Mouse (Mus musculus) urinary bladder, adult 2 months (tissue): ENCODE data around the gene Psmd8. TPM values are rescaled to one million over a fixed set of nuclear protein-coding genes. Genes with fewer than 3 reads are reported as not detected.
"Not testable (repeated sequence)": the region's sequence is repeated elsewhere in the genome, so short reads cannot be mapped to it uniquely, and the experiment has no call there.

Experiments
- DNase-seq: peaks from one replicate; pipeline ENCODE4 v3.0.0; 2022; ENCODE audit warnings: low spot score
- polyA plus RNA-seq: library from polyadenylated mRNA; depleted of rRNA; stranded (reverse); fragments of >200 nt; gene quantifications from 2 replicates; pipeline ENCODE4 v1.2.3, GENCODE M21; 2012

Psmd8 gene
- polyA plus RNA-seq, 1 experiment: 187 TPM

GRCm38 (mm10) chr7:29170066-29170754, 10.3 kb downstream of the Psmd8 start, which contains the start of the genes Ggn and Spred3:
Ggn (plus strand) TSS chr7:29170210.
Spred3 (minus strand) TSS chr7:29170411.
- peak; percentile 56 for DNase-seq

- peak; percentile 42 for DNase-seq
Observed at GRCm38 (mm10) chr7:29169231-29170065, 11.1 kb downstream of the Psmd8 start.

DNA sequence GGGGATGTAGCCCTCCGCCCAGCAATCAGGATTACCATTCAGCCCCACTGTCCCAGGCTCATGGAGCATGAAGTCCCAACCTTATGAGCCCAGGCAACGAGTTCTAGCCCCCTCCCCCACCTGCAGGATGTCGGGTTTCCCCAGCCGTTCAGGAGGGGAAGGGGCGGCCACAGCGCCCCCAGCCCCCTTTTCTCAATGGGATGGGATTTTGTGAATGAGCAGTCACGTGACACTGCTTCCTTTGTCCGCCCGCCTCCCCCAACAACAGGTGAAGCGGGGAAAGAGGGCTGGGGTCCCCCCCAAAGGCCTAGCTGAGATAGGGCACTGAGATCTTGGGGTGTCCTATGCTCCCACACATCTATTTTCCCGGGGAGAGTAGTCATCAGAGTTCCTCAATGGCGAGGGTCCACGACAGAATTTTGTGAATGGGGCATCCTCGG, 11.7 kb downstream of the Psmd8 start:
- DNase-seq: no peak

- DNase-seq: no peak
Observed at GRCm38 (mm10) chr7:29168121-29168695, 12.3 kb downstream of the Psmd8 start.

DNA sequence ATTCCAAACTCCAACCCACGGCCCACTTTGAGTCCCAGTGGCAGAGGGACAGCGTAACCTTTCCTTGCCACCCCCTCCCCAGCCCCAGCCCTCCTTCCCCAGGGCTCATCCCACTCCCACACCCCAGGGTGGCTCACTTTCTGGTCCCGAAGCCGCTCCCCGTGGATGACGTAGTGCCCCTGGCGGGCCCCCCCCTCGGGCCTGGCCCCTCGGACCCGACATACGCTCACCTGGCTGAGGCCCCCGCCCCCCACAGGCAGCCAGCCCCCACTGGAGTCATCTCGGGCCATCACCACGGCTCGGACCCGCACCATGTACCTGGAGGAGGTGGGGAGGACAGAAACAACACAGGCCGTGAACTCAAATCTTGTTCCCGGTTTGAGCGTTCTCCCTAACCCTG, 12.8 kb downstream of the Psmd8 start:
- no peak for DNase-seq

DNA sequence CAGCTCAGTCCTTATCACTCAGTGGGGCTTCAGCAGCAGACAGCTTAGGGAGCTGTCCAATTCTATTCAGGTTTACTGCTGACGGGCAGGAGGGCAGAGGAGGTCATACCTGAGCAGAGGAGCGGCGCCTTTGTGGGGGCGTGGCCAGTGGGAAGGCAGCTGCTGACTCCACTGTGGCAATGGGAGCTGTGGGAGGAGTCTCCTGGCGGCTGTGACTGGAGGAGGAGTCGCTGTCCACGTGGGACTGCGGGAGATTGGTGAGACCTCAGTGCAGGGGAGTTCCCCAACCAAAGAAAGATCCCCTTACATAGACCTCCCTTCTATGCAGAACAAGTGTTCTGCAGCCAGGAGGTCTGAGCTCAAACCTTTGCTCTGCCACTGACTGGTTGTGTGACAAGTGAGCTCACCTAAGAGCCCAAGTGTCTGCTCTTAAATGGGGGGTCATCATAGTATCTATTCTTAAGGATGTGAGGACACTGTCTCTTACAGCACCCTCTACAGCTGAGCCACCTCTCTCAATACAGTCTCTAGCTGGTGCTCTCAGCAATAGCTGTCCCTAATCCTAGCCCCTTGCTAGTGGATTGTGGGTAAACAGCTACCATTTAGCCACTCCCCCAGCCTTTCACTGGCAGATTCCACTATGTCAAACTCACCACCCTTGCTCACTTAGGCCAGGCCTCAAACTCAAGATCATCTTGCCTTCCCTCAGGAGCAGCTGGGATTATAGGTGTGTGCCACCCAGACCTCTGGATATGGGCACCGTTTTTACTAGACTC, 17.6 kb downstream of the Psmd8 start:
- peak; percentile 29 for DNase-seq

DNA sequence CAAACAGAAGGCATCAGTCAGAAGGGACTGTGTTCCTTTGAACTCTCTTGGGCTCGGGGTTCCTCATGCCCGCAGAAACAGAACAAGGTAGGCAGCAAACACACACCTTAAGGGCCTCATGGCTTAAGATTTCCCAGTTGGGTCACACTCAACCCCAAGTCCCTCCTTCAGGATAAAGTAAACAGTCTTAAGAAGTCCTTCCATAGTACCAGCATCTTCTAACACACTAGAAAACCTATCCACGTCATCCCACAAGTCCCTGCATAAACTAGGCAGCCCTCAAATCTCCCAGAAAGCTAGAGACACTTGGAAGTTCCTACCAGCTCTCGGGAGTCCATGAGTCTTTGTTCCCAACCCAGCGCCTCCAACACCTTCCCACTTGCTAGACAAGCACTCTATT, 18.2 kb downstream of the Psmd8 start:
- DNase-seq: no peak

- no peak for DNase-seq
Observed at GRCm38 (mm10) chr7:29158264-29158663, 22.2 kb downstream of the Psmd8 start.

- DNase-seq: peak; percentile 71
Observed at GRCm38 (mm10) chr7:29155838-29156782, 24.4 kb downstream of the Psmd8 start, which contains the start of gene Fam98c. Fam98c (minus strand) TSS chr7:29156234.

- DNase-seq: peak; percentile 81
Observed at GRCm38 (mm10) chr7:29155196-29155837, 25.2 kb downstream of the Psmd8 start.

DNA sequence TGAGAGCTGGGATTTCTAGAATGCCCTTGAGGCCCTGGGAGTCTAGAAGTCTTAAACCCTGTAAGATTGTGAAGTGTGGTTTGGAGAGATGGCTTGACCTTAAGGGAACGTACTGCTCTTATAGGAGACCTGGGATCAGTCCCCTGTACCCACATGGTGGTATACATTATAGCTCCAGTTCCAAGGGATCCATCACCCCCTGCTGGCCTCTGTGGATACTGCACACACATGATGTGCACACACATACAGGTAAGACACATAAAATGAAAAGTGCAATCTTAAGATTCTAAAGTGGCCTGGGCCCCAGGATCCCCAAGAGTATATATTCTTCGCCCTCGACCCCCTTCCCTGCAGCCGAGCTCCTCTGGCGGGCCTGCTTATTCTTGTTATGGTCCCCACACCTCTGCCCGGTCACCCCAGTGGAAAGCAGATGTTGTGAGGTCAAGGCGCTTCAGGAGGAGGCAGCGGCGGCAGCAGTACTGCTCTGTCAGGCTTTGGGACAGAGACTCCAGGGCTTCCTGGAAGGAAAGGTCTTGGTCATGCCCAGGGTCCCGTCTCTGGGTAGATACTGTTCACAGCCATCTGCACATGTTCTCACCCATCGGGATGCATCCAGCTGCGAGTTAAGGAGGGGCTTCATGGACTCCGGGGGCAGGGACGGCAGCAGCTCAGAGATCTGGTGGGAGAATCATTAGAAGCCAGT, 26.3 kb downstream of the Psmd8 start:
- no peak for DNase-seq

DNA sequence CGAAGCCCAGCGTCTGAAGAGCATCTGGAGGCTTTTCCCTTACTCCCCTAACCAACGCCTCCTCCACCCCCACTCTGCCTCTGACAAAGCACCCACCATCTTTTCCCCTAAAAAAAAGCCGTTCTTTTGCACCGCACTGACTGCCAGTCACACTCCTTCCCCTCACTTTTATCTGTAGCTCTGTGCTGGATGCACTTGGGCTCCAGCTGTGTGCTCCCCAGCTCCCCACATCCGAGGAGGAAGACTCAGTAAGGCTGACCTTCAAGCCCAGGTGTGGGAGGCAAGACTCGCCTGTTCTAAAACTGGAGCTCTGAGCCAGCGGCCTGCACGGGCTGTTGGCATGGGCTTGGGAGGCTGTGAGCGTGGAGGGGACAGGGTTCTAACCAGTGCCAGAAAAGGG, 29.0 kb downstream of the Psmd8 start:
- no peak for DNase-seq

- DNase-seq: no peak
Observed at GRCm38 (mm10) chr7:29148771-29149170, 31.7 kb downstream of the Psmd8 start.

- DNase-seq: no peak
Observed at GRCm38 (mm10) chr7:29146625-29147367, 33.7 kb downstream of the Psmd8 start.

DNA sequence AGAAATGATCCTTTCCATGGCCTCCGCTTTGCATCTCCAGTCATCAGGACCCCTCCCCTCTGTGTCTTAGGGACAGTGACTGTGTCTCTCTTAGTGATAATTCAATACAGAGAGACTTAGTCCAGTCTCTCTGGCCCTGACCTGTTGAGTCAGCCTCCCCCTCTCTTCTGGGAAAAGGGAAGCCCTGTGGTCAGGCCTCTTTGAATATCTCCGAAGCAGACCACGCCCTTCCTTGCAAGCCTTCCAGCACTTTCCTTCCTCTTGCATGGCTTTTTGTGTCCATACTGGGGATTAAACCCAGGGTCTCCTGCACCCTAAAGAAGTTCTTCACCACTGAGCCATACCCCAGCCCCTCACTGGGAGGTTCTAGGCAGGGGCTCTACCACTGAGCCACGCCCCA, 36.5 kb downstream of the Psmd8 start:
- DNase-seq: no peak

DNA sequence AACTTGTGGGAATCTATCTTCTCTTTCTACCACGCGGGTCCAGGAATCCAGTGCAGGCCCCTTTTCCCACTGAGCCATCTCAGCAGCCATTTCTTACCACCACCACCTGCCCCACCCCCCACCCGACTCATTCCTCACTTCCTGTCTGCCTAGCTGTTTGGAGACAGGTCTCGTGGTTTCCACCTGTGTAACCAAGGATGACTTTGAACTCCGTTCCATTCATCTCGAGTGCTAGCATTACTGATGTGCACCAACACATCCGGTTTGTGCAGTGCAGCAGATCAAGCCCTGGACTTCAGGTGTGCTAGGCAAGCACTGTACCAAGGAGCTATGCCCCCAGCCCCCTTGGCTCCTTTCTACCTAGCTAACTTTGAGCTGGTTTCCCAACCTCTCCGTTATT, 39.1 kb downstream of the Psmd8 start:
- no peak for DNase-seq

- DNase-seq: not testable (repeated sequence)
Observed at GRCm38 (mm10) chr7:29139237-29139636, 41.3 kb downstream of the Psmd8 start.

- no peak for DNase-seq
Observed at GRCm38 (mm10) chr7:29137429-29137828, 43.1 kb downstream of the Psmd8 start.
